Mouse (Mus musculus) CH12.LX (cell line): ENCODE measurements around the gene Man1b1. TPM values are rescaled to one million over a fixed set of nuclear protein-coding genes. Genes with fewer than 3 reads are reported as not detected.

ENCODE experiments used
- DNase-seq: peaks from one replicate; pipeline ENCODE4 v3.0.0-alpha.2; 2013; ENCODE audit errors: extremely low read depth
- H3K27ac ChIP-seq: 2 replicates; pipeline ENCODE4 v1.5.1; 2012; ENCODE audit warnings: low read depth, mild to moderate bottlenecking, control low read depth, moderate library complexity; ENCODE audit not compliant: insufficient read depth
- H3K27me3 ChIP-seq: replicated peaks from 2 replicates; pipeline ENCODE3; 2012; ENCODE audit warnings: inconsistent platforms
- H3K36me3 ChIP-seq, 2 experiments: replicated peaks in 1 of 2; 2 replicates each; pipeline versions ENCODE3 to v1.6.1; 2012; ENCODE audit warnings: inconsistent platforms in 1 of 2, low read length in 1 of 2, mild to moderate bottlenecking in 1 of 2, mixed read lengths in 1 of 2, moderate library complexity in 1 of 2; ENCODE audit not compliant: control insufficient read depth in 1 of 2, insufficient read depth in 1 of 2
- H3K4me1 ChIP-seq, 2 experiments: 2 replicates each; pipeline ENCODE4 v1.6.1; 2012; ENCODE audit warnings: inconsistent platforms in 1 of 2, moderate library complexity in 1 of 2; ENCODE audit not compliant: insufficient read depth in 2 of 2, control insufficient read depth in 1 of 2
- H3K4me2 ChIP-seq: 2 replicates; pipeline ENCODE4 v1.6.1; 2012; ENCODE audit warnings: low read depth, mild to moderate bottlenecking, control low read depth; ENCODE audit not compliant: poor library complexity, insufficient read depth, severe bottlenecking
- H3K4me3 ChIP-seq, 3 experiments: fragments of 150-350 bp in 1 of 3; sonication (generic) in 1 of 3; replicated peaks in 1 of 3; 2 replicates each; pipeline versions ENCODE3 to v1.5.1; 2011 to 2012; ENCODE audit warnings: low read depth in 2 of 3, low read length in 2 of 3, mild to moderate bottlenecking in 2 of 3, moderate library complexity in 2 of 3, control low read depth in 1 of 3, improper control_type of control experiment in 1 of 3, inconsistent platforms in 1 of 3, mixed read lengths in 1 of 3; ENCODE audit not compliant: poor library complexity in 1 of 3
- H3K79me2 ChIP-seq: replicated peaks from 2 replicates; pipeline ENCODE4 v1.6.1; 2012; ENCODE audit warnings: mild to moderate bottlenecking, moderate library complexity; ENCODE audit not compliant: control insufficient read depth, poor library complexity, insufficient read depth, severe bottlenecking; ENCODE audit errors: extremely low read depth
- H3K9ac ChIP-seq: 2 replicates; pipeline ENCODE4 v1.6.1; 2012; ENCODE audit warnings: low read depth, mild to moderate bottlenecking, control low read depth, moderate library complexity; ENCODE audit not compliant: insufficient read depth
- H3K9me3 ChIP-seq: replicated peaks from 2 replicates; pipeline ENCODE3; 2012; ENCODE audit warnings: low read length, inconsistent platforms, mixed read lengths
- BHLHE40 ChIP-seq: IDR thresholded peaks from 2 replicates; pipeline ENCODE4 v1.6.1; 2011; ENCODE audit warnings: mild to moderate bottlenecking, low read depth, low read length, improper control_type of control experiment
- CHD1 ChIP-seq: IDR thresholded peaks from 2 replicates; pipeline ENCODE4 v1.6.1; 2012; ENCODE audit warnings: low read depth, low read length, improper control_type of control experiment, inconsistent platforms
- CHD2 ChIP-seq: IDR thresholded peaks from 2 replicates; pipeline ENCODE4 v1.6.1; 2011; ENCODE audit warnings: low read length, improper control_type of control experiment
- CTCF ChIP-seq, 2 experiments: IDR thresholded peaks in 1 of 2; conservative IDR thresholded peaks in 1 of 2; 2 replicates each; pipeline ENCODE4 v1.5.1; 2011 to 2012; ENCODE audit warnings: low read depth in 2 of 2, low read length in 2 of 2, improper control_type of control experiment in 1 of 2, inconsistent platforms in 1 of 2, mild to moderate bottlenecking in 1 of 2, moderate library complexity in 1 of 2
- EP300 ChIP-seq: IDR thresholded peaks from 2 replicates; pipeline ENCODE4 v1.6.1; 2011; ENCODE audit warnings: low read length, improper control_type of control experiment
- ETS1 ChIP-seq: conservative IDR thresholded peaks from 2 replicates; pipeline ENCODE4 v1.6.1; 2012; ENCODE audit warnings: low read depth, mild to moderate bottlenecking, inconsistent platforms, low read length, improper control_type of control experiment, moderate library complexity
- GABPA ChIP-seq: IDR thresholded peaks from 2 replicates; pipeline ENCODE4 v1.6.1; 2012; ENCODE audit warnings: low read depth, low read length, improper control_type of control experiment, inconsistent platforms; ENCODE audit not compliant: insufficient replicate concordance
- IRF4 ChIP-seq: IDR thresholded peaks from 2 replicates; pipeline ENCODE4 v1.6.1; 2014; ENCODE audit warnings: low read depth, mild to moderate bottlenecking, inconsistent platforms, low read length, improper control_type of control experiment
- JUND ChIP-seq: conservative IDR thresholded peaks from 2 replicates; pipeline ENCODE4 v1.6.1; 2011; ENCODE audit warnings: low read depth, low read length, improper control_type of control experiment
- KAT2A ChIP-seq: IDR thresholded peaks from 2 replicates; pipeline ENCODE4 v1.6.1; 2012; ENCODE audit warnings: low read length, improper control_type of control experiment, inconsistent platforms; ENCODE audit not compliant: insufficient replicate concordance
- MAFK ChIP-seq: IDR thresholded peaks from 2 replicates; pipeline ENCODE4 v1.6.1; 2011; ENCODE audit warnings: low read length, improper control_type of control experiment; ENCODE audit not compliant: insufficient replicate concordance
- MAX ChIP-seq: IDR thresholded peaks from 2 replicates; pipeline ENCODE4 v1.6.1; 2011; ENCODE audit warnings: low read length, improper control_type of control experiment
- MAZ ChIP-seq: IDR thresholded peaks from 2 replicates; pipeline ENCODE4 v1.6.1; 2012; ENCODE audit warnings: low read depth, mild to moderate bottlenecking, inconsistent platforms, low read length, improper control_type of control experiment, moderate library complexity
- MYC ChIP-seq: IDR thresholded peaks from 2 replicates; pipeline ENCODE4 v1.6.1; 2011; ENCODE audit warnings: low read depth, mild to moderate bottlenecking, improper control_type of control experiment, low read length
- NRF1 ChIP-seq: IDR thresholded peaks from 2 replicates; pipeline ENCODE4 v1.6.1; 2014; ENCODE audit warnings: low read depth, mild to moderate bottlenecking, inconsistent platforms, low read length, improper control_type of control experiment, moderate library complexity
- PAX5 ChIP-seq: IDR thresholded peaks from 2 replicates; pipeline ENCODE4 v1.6.1; 2012; ENCODE audit warnings: low read length, inconsistent platforms, mixed read lengths
- RCOR1 ChIP-seq: conservative IDR thresholded peaks from 2 replicates; pipeline ENCODE4 v1.6.1; 2012; ENCODE audit warnings: low read depth, mild to moderate bottlenecking, inconsistent platforms, low read length, improper control_type of control experiment
- SIN3A ChIP-seq: IDR thresholded peaks from 2 replicates; pipeline ENCODE4 v1.6.1; 2012; ENCODE audit warnings: low read length, improper control_type of control experiment, inconsistent platforms
- SMC3 ChIP-seq: IDR thresholded peaks from 2 replicates; pipeline ENCODE4 v1.6.1; 2011; ENCODE audit warnings: low read depth, low read length, improper control_type of control experiment
- USF1 ChIP-seq: IDR thresholded peaks from 2 replicates; pipeline ENCODE4 v1.6.1; 2014; ENCODE audit warnings: low read depth, mild to moderate bottlenecking, inconsistent platforms, low read length, improper control_type of control experiment
- USF2 ChIP-seq: conservative IDR thresholded peaks from 2 replicates; pipeline ENCODE4 v1.6.1; 2011; ENCODE audit warnings: low read depth, low read length, improper control_type of control experiment
- ZKSCAN1 ChIP-seq: IDR thresholded peaks from 2 replicates; pipeline ENCODE4 v1.6.1; 2012; ENCODE audit warnings: low read depth, inconsistent platforms, low read length, improper control_type of control experiment, borderline replicate concordance
- ZNF384 ChIP-seq: IDR thresholded peaks from 2 replicates; pipeline ENCODE4 v1.6.1; 2012; ENCODE audit warnings: low read depth, low read length, improper control_type of control experiment, inconsistent platforms
- dilution Hi-C: fragments of 300-500 bp; cut with MboI; formaldehyde crosslinking; loops from 2 replicates; pipeline ENCODE4 v1.14.3; 2020; ENCODE audit warnings: low sequenced_read_pairs; ENCODE audit not compliant: extremely low pct_unique_long_range_greater_than_20kb, extremely low pct_ligation_motif_present
- in situ Hi-C: fragments of 300-500 bp; cut with MboI; formaldehyde crosslinking; loops from 3 replicates; pipeline ENCODE4 v1.14.3; 2019; ENCODE audit warnings: low sequenced_read_pairs, low pct_ligation_motif_present, low pct_unique_long_range_greater_than_20kb, mixed read lengths
- polyA plus RNA-seq: library from polyadenylated mRNA; unstranded; fragments of >175 nt; gene quantifications from 2 replicates; pipeline ENCODE4 v1.2.1, GENCODE M21; 2012; ENCODE audit warnings: low read depth; ENCODE audit not compliant: insufficient read length
- total RNA-seq, 2 experiments: library from RNA; depleted of rRNA; stranded (reverse); fragments of 300-350 nt in 1 of 2; fragments of >200 nt in 1 of 2; gene quantifications; 2 replicates each; pipeline ENCODE4 v1.2.3; 2012 to 2014

The Man1b1 gene
- total and polyA plus RNA-seq, 3 experiments = 39.3 to 68.8 (median 45.7) TPM

DNA sequence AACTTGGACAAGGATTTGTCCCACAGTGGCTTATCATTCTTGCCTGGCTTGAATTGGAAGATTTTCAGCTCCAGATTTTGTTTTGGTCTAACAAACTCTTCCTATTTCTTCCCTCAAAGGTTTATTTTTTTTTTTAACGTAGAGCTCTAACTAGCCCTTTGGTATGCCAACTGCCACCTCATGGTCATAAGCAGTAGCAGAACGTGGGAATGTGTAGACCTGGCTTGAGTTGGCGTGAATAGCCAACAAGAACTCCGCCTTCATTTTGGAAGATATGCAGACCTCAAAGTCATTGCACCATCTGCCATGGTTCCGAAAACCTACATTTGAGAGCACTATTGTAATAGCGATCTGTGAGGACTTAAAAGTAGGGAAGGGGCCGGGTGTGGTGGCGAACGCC is 668 bp upstream of the Man1b1 start:
- TF ChIP-seq CHD1 (no peak), MAZ (no peak), USF2 (no peak), EP300 (no peak), ETS1 (no peak), USF1 (no peak), IRF4 (no peak), MAFK (no peak), CTCF (conservative IDR thresholded peaks at IDR 0.05 in 1 of 2, IDR thresholded peaks at IDR 0.05 in 1 of 2; ENCODE audit: low read depth in 2 of 2, low read length in 2 of 2) (peak in 1 of 2 experiments; percentile 47; a peak in 2 of 4 replicates), NRF1 (no peak), MAX (0 out of 2 replicates have a peak, but pooled peaks have one; percentile 38), BHLHE40 (no peak), JUND (no peak), CHD2 (no peak), RCOR1 (peak; percentile 50; the same call in 1 of the 2 replicates), ZKSCAN1 (no peak), PAX5 (no peak), GABPA (no peak), ZNF384 (peak; percentile 69), SMC3 (peak; percentile 34), KAT2A (no peak), SIN3A (0 out of 2 replicates have a peak, but pooled peaks have one; percentile 28), MYC (0 out of 2 replicates have a peak, but pooled peaks have one; percentile 42)
- H3K27ac ChIP-seq = no peak overlapping the region
- peak overlapping the region; percentile 92 for H3K4me2 ChIP-seq
- H3K9ac ChIP-seq = peak overlapping the region; percentile 86
- peaks cover 4% of the 10 kb centered on the region for H3K27me3 ChIP-seq
- in situ Hi-C loops (loop anchor here (10.0 kb wide), 1 partner anchor 57 kb away; the partner anchor contains the start of genes Anapc2 and Ssna1), dilution Hi-C loops (no loop called here)
- H3K9me3 ChIP-seq = no peaks in the 10 kb centered on the region
- peak; percentile 41 for DNase-seq
- H3K4me3 ChIP-seq = peak overlapping the region; percentile 71 to 97 (median 73)
- H3K4me1 ChIP-seq = peaks cover 14 to 39% of the 10 kb centered on the region in 2 experiments
- peaks cover 17 to 31% of the 10 kb centered on the region in 2 experiments for H3K36me3 ChIP-seq
- H3K79me2 ChIP-seq = peaks cover 20% of the 10 kb centered on the region
